Mouse (Mus musculus): Measurements from ENCODE around the gene Atrnl1. TPM values are rescaled to one million over a fixed set of nuclear protein-coding genes. Genes with fewer than 3 reads are reported as not detected.

Atrnl1 gene
- polyA plus RNA-seq, 1 experiment = 4.2 TPM

GRCm38 (mm10) chr19:57926941-57927471 lies 316.2 kb downstream of the Atrnl1 start:
- TF ChIP-seq CTCF (IDR thresholded peaks at IDR 0.05; ENCODE audit: control insufficient read depth, insufficient read depth, low read length) (no peak), POLR2A (IDR thresholded peaks at IDR 0.05; ENCODE audit: borderline replicate concordance, control insufficient read depth, low read depth, low read length) (no peak)
- Histone ChIP-seq H3K4me3 (replicated peaks; ENCODE audit: control insufficient read depth, low read depth, low read length) (no peak overlapping the region), H3K4me1 (ENCODE audit: control insufficient read depth, insufficient read depth, low read length) (no peaks in the 10 kb centered on the region), H3K27ac (ENCODE audit: control insufficient read depth, insufficient read depth, low read depth, low read length, poor library complexity) (no peak overlapping the region)
- WGBS = 59% methylated on average over 10 of the region's 10 CpGs

- WGBS = 74% methylated on average over 11 of the region's 11 CpGs
- no peak overlapping the region for H3K4me3 ChIP-seq (replicated peaks; ENCODE audit: control insufficient read depth, low read depth, low read length)
- H3K4me1 ChIP-seq (ENCODE audit: control insufficient read depth, insufficient read depth, low read length) = no peaks in the 10 kb centered on the region
- TF ChIP-seq CTCF (IDR thresholded peaks at IDR 0.05; ENCODE audit: control insufficient read depth, insufficient read depth, low read length) = no peak
- TF ChIP-seq POLR2A (IDR thresholded peaks at IDR 0.05; ENCODE audit: borderline replicate concordance, control insufficient read depth, low read depth, low read length) = no peak
- no peak overlapping the region for H3K27ac ChIP-seq (ENCODE audit: control insufficient read depth, insufficient read depth, low read depth, low read length, poor library complexity)
Observed at GRCm38 (mm10) chr19:57927566-57928523, 317.0 kb downstream of the Atrnl1 start.

- 93% methylated on average over 4 of the region's 4 CpGs for WGBS
- H3K27ac ChIP-seq (ENCODE audit: control insufficient read depth, insufficient read depth, low read depth, low read length, poor library complexity) = no peak overlapping the region
Observed at GRCm38 (mm10) chr19:57931626-57932025, 320.8 kb downstream of the Atrnl1 start.

DNA sequence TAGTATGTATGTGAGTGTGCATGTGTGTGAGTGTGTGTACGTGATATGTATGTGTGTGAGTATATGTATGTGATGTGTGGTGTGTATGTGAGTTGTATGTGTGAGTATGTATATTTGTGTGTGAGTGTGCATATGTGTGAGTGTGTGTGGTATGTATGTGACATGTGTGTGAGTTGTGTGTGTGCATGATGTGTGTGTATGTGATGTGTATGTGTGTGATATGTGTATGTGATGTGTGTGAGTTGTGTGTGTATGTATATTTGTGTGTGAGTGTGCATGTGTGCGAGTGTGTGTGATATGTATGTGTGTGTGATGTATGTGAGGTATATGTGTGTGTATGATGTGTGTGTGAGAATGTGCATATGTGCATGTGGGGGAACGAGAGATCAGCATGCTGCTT lies 326.0 kb downstream of the Atrnl1 start:
- TF ChIP-seq POLR2A (IDR thresholded peaks at IDR 0.05; ENCODE audit: borderline replicate concordance, control insufficient read depth, low read depth, low read length) (no peak), CTCF (IDR thresholded peaks at IDR 0.05; ENCODE audit: control insufficient read depth, insufficient read depth, low read length) (no peak)
- H3K27ac ChIP-seq (ENCODE audit: control insufficient read depth, insufficient read depth, low read depth, low read length, poor library complexity) = no peak overlapping the region
- no peaks in the 10 kb centered on the region for H3K4me1 ChIP-seq (ENCODE audit: control insufficient read depth, insufficient read depth, low read length)
- no peak overlapping the region for H3K4me3 ChIP-seq (replicated peaks; ENCODE audit: control insufficient read depth, low read depth, low read length)
- WGBS = 85% methylated on average over 3 of the region's 3 CpGs

More at GRCm38 (mm10) chr19:57931626-57932025, 320.8 kb downstream of the Atrnl1 start:
- no peak for TF ChIP-seq CTCF (IDR thresholded peaks at IDR 0.05; ENCODE audit: control insufficient read depth, insufficient read depth, low read length)
- no peak for TF ChIP-seq POLR2A (IDR thresholded peaks at IDR 0.05; ENCODE audit: borderline replicate concordance, control insufficient read depth, low read depth, low read length)
- H3K4me1 ChIP-seq (ENCODE audit: control insufficient read depth, insufficient read depth, low read length) = no peaks in the 10 kb centered on the region
- H3K4me3 ChIP-seq (replicated peaks; ENCODE audit: control insufficient read depth, low read depth, low read length) = no peak overlapping the region

DNA sequence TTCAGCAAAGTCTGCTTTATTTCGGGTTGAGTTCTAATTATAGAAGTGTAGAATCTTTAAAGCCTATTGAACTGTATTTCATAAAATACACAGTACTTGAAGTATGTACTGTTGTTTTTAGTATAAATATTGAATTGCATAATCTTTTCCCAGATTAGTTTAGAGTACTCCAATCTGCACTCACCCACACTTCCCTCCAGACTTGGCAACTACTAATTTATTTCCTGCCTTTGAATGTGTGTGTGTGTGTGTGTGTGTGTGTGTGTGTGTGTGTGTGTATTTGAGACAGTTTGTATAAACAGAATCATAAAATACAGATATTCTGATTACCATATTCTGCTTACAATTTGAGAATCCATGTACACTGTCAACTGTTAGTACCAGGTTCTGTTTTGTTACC lies 328.3 kb downstream of the Atrnl1 start:
- 63% methylated on average over 1 of the region's 1 CpGs for WGBS
- no peak overlapping the region for H3K4me3 ChIP-seq (replicated peaks; ENCODE audit: control insufficient read depth, low read depth, low read length)
- TF ChIP-seq POLR2A (IDR thresholded peaks at IDR 0.05; ENCODE audit: borderline replicate concordance, control insufficient read depth, low read depth, low read length) (no peak), CTCF (IDR thresholded peaks at IDR 0.05; ENCODE audit: control insufficient read depth, insufficient read depth, low read length) (no peak)

DNA sequence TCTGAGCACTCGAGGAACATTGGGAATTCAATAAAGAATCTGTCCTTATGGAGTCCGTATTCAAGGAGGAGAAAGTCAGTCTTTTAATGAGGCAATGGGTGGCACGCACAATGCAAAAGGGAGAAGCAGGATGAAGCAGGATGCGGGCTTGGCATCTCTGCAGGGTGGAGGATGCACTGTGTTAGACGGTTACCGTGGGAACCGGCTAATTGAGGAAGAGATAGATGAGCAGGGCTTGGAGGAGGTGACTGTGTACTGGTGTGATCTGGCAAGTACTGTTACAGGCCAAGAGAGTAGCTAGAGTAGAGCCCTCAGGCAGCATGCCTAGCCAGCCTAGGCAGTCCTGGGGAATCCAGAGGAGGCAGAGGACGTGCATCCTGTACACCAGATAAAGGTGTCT lies 330.7 kb downstream of the Atrnl1 start:
- TF ChIP-seq CTCF (IDR thresholded peaks at IDR 0.05; ENCODE audit: control insufficient read depth, insufficient read depth, low read length) (no peak), POLR2A (IDR thresholded peaks at IDR 0.05; ENCODE audit: borderline replicate concordance, control insufficient read depth, low read depth, low read length) (no peak)
- no peaks in the 10 kb centered on the region for H3K4me1 ChIP-seq (ENCODE audit: control insufficient read depth, insufficient read depth, low read length)
- H3K4me3 ChIP-seq (replicated peaks; ENCODE audit: control insufficient read depth, low read depth, low read length) = no peak overlapping the region
- H3K27ac ChIP-seq (ENCODE audit: control insufficient read depth, insufficient read depth, low read depth, low read length, poor library complexity) = no peak overlapping the region
- 83% methylated on average over 8 of the region's 8 CpGs for WGBS

More for the DNA sequence above, 328.3 kb downstream of the Atrnl1 start:
- H3K27ac ChIP-seq (ENCODE audit: control insufficient read depth, insufficient read depth, low read depth, low read length, poor library complexity) = no peak overlapping the region
- H3K4me1 ChIP-seq (ENCODE audit: control insufficient read depth, insufficient read depth, low read length) = no peaks in the 10 kb centered on the region

GRCm38 (mm10) chr19:57942281-57942680 lies 331.4 kb downstream of the Atrnl1 start:
- WGBS = 90% methylated on average over 14 of the region's 14 CpGs
- Histone ChIP-seq H3K4me3 (replicated peaks; ENCODE audit: control insufficient read depth, low read depth, low read length) (no peak overlapping the region), H3K4me1 (ENCODE audit: control insufficient read depth, insufficient read depth, low read length) (no peaks in the 10 kb centered on the region), H3K27ac (ENCODE audit: control insufficient read depth, insufficient read depth, low read depth, low read length, poor library complexity) (no peak overlapping the region)
- no peak for TF ChIP-seq CTCF (IDR thresholded peaks at IDR 0.05; ENCODE audit: control insufficient read depth, insufficient read depth, low read length)
- no peak for TF ChIP-seq POLR2A (IDR thresholded peaks at IDR 0.05; ENCODE audit: borderline replicate concordance, control insufficient read depth, low read depth, low read length)

GRCm38 (mm10) chr19:57943308-57943707 lies 332.5 kb downstream of the Atrnl1 start:
- no peaks in the 10 kb centered on the region for H3K4me1 ChIP-seq (ENCODE audit: control insufficient read depth, insufficient read depth, low read length)
- TF ChIP-seq POLR2A (IDR thresholded peaks at IDR 0.05; ENCODE audit: borderline replicate concordance, control insufficient read depth, low read depth, low read length) = no peak
- TF ChIP-seq CTCF (IDR thresholded peaks at IDR 0.05; ENCODE audit: control insufficient read depth, insufficient read depth, low read length) = no peak
- no peak overlapping the region for H3K4me3 ChIP-seq (replicated peaks; ENCODE audit: control insufficient read depth, low read depth, low read length)
- WGBS = 86% methylated on average over 2 of the region's 2 CpGs
- no peak overlapping the region for H3K27ac ChIP-seq (ENCODE audit: control insufficient read depth, insufficient read depth, low read depth, low read length, poor library complexity)

Measured in bone marrow, adult 2 months (tissue).